Mouse (Mus musculus): Measurements from ENCODE around the gene Nsun6. TPM values are rescaled to one million over a fixed set of nuclear protein-coding genes. Genes with fewer than 3 reads are reported as not detected.

Gene Nsun6
- 10.8 and 12.1 TPM in 2 replicates for polyA plus RNA-seq (2016; fragmentation: Nextera tagmentation; extraction: Ambion mirVana)

DNA sequence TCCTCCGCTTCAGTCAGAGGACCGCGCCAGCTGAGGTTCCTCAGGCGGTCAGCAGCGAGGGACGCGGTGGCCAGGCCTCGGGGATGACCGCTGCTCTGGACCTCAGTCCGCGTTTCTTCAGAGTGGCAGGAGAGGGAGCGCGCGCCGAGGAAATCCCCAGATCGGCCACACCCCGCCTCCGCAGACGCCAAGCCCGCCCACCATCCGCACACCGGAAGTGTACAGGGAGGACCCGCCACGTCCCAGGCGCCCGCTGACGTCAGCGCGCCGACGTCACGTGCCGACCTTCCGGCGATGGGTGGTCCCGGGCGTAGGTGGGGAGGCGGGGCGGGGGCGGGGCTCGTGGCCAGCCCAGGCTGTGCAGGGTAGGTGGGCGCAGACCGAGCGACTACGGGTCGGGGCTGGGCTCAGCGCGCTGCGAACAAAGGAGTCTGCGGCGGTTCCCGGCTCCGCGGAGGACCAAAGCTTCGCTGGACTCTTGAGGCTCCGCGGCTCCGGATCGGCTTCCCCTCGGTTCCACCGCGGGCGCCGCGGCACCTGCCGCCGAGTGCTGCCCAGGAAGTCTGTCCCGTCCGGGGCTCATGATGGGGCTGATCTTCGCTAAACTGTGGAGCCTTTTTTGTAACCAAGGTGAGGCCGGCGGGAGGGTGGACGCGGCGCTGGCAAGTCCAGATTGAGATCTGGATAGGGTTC is at the start of gene Nsun6:
Gene Nsun6, minus strand, starts transcription at position 125 of the 693 bp plus-strand sequence.
- H3K9ac ChIP-seq (replicated peaks) = peak within 1 kb of the TSS; percentile 96
- no peaks in the 10 kb centered on the region for H3K9me3 ChIP-seq
- peaks cover 11% of the 10 kb centered on the region for H3K4me1 ChIP-seq (replicated peaks)
- H3K36me3 ChIP-seq = peaks cover 13% of the 10 kb centered on the region; the same call in 1 of the 2 replicates
- H3K4me2 ChIP-seq = peak within 1 kb of the TSS; percentile 71
- no peaks in the 10 kb centered on the region for H3K27me3 ChIP-seq
- H3K27ac ChIP-seq = peak within 1 kb of the TSS; percentile 95
- peak; percentile 100 for ATAC-seq (ENCODE audit: insufficient number of reproducible peaks, insufficient read depth, low FRiP score, low TSS enrichment, low read depth)
- peak within 1 kb of the TSS; percentile 77 for H3K4me3 ChIP-seq (replicated peaks)
- under 1% methylated on average over 67 of the region's 75 CpGs for WGBS

DNA sequence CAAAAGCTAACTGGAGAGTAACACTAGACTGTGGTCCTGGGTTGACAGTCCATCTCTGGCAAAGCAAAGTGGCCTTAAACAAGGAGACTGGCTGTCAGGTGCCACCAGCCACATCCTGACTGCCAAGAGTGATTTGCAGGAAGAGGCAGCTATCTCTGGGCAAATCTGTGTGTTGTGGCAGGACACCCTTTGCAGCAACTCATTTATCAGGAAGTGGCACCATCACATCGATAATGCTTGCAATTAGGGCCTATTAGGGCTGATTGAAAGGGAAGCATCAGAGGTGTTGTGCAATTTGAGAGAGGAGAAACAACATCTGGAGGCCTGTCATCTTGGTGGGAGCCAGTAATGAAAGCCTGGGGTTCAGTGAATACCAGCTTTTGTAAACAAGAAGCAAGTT is 49.5 kb upstream of the Nsun6 start:
- no peaks in the 10 kb centered on the region for H3K36me3 ChIP-seq
- ATAC-seq (ENCODE audit: insufficient number of reproducible peaks, insufficient read depth, low FRiP score, low TSS enrichment, low read depth) = no peak
- no peak overlapping the region for H3K9ac ChIP-seq (replicated peaks)
- no peak overlapping the region for H3K27ac ChIP-seq
- no peaks in the 10 kb centered on the region for H3K9me3 ChIP-seq
- no peaks in the 10 kb centered on the region for H3K27me3 ChIP-seq
- no peak overlapping the region for H3K4me2 ChIP-seq
- H3K4me3 ChIP-seq (replicated peaks) = no peak overlapping the region
- no peaks in the 10 kb centered on the region for H3K4me1 ChIP-seq (replicated peaks)
- WGBS = 38% methylated on average over 1 of the region's 1 CpGs

DNA sequence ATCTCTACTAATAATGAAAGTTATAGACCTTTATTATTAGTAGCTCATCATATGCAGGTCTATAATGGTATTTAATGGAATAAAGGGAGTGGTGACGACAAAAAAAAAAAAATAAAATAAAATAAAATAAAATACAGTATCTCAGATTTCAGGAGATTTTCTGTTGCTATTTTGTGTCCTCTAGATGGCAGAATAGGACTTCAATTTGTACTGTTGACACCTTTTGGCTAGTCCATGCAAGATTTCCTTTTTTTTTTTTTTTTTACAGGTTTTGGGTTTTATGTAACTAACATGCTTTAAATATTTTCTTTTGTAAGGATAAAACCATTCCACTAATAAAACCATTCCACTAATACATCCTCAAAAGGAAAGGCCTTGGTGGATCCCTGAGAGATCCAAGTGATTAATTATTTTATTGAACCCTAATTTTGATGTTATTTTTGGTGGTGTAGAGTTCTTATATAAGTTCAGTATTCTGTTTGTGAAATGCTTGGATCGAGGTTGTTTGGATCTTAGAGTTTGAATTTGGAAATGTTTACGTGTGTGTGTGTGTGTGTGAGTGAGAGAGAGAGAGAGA is 41.7 kb upstream of the Nsun6 start:
- Histone ChIP-seq H3K4me3 (replicated peaks) (no peak overlapping the region), H3K9me3 (no peaks in the 10 kb centered on the region), H3K4me2 (no peak overlapping the region), H3K9ac (replicated peaks) (no peak overlapping the region), H3K27ac (no peak overlapping the region), H3K27me3 (no peaks in the 10 kb centered on the region), H3K36me3 (no peaks in the 10 kb centered on the region), H3K4me1 (replicated peaks) (no peaks in the 10 kb centered on the region)
- ATAC-seq (ENCODE audit: insufficient number of reproducible peaks, insufficient read depth, low FRiP score, low TSS enrichment, low read depth) = no peak
- 56% methylated on average over 3 of the region's 3 CpGs for WGBS

DNA sequence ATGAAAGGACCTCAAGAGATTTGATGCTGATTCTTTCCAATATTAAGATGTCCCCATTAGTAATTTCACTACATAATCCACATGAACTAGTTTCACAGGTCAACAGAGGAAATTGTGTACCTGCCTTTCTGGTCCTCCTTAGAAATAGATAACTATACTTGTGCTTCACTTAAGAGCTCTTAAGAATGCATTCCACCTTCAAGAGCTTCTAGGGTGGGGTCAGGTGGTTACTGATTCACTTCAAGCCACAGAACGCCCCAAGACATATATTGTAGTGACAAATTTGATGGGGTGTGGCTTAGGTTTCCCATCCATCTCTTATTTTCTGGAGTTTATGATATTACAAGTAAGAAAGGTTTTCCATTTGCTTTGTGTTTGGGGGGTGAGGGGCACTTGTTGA is 32.4 kb upstream of the Nsun6 start:
- WGBS = 88% methylated on average over 1 of the region's 1 CpGs
- H3K36me3 ChIP-seq = peaks cover 23% of the 10 kb centered on the region
- H3K4me1 ChIP-seq (replicated peaks) = no peaks in the 10 kb centered on the region
- H3K4me3 ChIP-seq (replicated peaks) = no peak overlapping the region
- H3K27ac ChIP-seq = no peak overlapping the region
- H3K4me2 ChIP-seq = no peak overlapping the region
- no peak overlapping the region for H3K9ac ChIP-seq (replicated peaks)
- no peaks in the 10 kb centered on the region for H3K27me3 ChIP-seq
- no peaks in the 10 kb centered on the region; the same call in 1 of the 2 replicates for H3K9me3 ChIP-seq
- ATAC-seq (ENCODE audit: insufficient number of reproducible peaks, insufficient read depth, low FRiP score, low TSS enrichment, low read depth) = no peak

DNA sequence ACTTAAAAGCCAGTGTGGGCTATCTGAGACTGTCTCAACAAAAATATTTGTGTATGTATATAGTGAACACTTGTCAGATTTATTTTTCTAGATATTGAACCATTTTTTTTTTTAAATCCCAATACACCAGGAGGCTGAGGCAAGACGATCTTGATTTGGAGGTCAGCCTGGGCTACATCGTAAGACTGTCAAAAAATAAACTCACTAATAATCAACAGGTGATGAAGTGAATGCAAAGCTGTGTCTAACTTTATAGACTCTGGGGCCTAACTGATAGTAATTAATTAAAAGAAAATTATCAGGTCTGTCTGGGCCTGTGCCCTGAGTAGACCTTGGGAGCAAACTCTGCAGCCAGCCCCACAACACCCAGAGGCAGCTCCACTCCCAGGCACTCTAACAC is 28.8 kb upstream of the Nsun6 start:
- ATAC-seq (ENCODE audit: insufficient number of reproducible peaks, insufficient read depth, low FRiP score, low TSS enrichment, low read depth) = no peak
- Histone ChIP-seq H3K4me3 (replicated peaks) (no peak overlapping the region), H3K4me1 (replicated peaks) (no peaks in the 10 kb centered on the region), H3K27me3 (no peaks in the 10 kb centered on the region), H3K4me2 (no peak overlapping the region), H3K9ac (replicated peaks) (no peak overlapping the region), H3K36me3 (peaks cover 58% of the 10 kb centered on the region), H3K9me3 (no peaks in the 10 kb centered on the region; the same call in 1 of the 2 replicates), H3K27ac (no peak overlapping the region)
- 96% methylated on average over 2 of the region's 2 CpGs for WGBS

DNA sequence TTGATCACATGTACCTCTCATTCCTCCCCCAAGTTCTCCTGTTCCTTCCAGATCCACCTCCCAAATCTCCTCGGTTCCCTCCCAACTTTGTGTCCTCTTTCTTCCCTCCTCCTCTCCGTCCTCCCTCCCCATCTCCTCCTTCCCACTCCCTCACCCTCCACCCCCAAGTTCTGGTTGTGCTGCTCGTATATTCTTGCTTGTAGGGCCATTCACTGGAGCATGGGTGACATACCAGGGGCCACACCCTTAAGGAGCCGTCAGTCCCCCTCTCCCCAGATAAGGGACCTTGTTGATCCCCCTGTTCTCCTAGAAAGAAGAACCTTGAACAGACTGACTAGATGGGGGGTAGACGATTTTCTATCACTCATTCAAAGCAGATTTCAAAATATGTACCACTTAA is 12.2 kb upstream of the Nsun6 start:
- H3K9ac ChIP-seq (replicated peaks) = no peak overlapping the region
- no peak overlapping the region for H3K27ac ChIP-seq
- peaks cover 46% of the 10 kb centered on the region for H3K36me3 ChIP-seq
- 0 out of 2 replicates have a peak, but pooled peaks cover 6% of the 10 kb centered on the region for H3K4me1 ChIP-seq (replicated peaks)
- no peaks in the 10 kb centered on the region for H3K27me3 ChIP-seq
- WGBS = 74% methylated on average over 5 of the region's 5 CpGs
- H3K4me3 ChIP-seq (replicated peaks) = no peak overlapping the region
- H3K4me2 ChIP-seq = no peak overlapping the region
- no peaks in the 10 kb centered on the region for H3K9me3 ChIP-seq
- no peak for ATAC-seq (ENCODE audit: insufficient number of reproducible peaks, insufficient read depth, low FRiP score, low TSS enrichment, low read depth)

DNA sequence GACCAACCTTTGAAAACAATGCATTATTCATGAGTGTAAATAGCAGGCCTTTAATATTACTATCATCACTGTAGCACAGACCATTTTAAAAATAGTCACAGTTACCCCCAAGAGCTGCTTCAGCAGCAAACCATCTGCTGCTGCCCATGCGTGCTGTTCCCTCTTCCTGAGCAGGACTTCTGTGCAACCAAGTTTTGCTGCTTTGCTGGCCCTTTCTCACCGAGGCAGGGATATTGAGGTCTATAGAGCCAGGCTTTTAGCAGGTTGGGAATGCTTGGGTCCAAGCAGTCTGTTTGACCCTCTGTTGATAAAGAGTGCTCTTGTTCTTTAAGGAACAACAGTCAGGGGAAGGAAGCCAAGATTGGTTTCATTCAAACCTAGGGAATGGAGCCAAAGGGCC is 10.6 kb upstream of the Nsun6 start:
- no peak for ATAC-seq (ENCODE audit: insufficient number of reproducible peaks, insufficient read depth, low FRiP score, low TSS enrichment, low read depth)
- Histone ChIP-seq H3K4me1 (replicated peaks) (0 out of 2 replicates have a peak, but pooled peaks cover 6% of the 10 kb centered on the region), H3K27ac (no peak overlapping the region), H3K4me2 (no peak overlapping the region), H3K4me3 (replicated peaks) (no peak overlapping the region), H3K9ac (replicated peaks) (no peak overlapping the region), H3K36me3 (peaks cover 36% of the 10 kb centered on the region), H3K9me3 (no peaks in the 10 kb centered on the region), H3K27me3 (no peaks in the 10 kb centered on the region)
- WGBS = 89% methylated on average over 2 of the region's 2 CpGs

DNA sequence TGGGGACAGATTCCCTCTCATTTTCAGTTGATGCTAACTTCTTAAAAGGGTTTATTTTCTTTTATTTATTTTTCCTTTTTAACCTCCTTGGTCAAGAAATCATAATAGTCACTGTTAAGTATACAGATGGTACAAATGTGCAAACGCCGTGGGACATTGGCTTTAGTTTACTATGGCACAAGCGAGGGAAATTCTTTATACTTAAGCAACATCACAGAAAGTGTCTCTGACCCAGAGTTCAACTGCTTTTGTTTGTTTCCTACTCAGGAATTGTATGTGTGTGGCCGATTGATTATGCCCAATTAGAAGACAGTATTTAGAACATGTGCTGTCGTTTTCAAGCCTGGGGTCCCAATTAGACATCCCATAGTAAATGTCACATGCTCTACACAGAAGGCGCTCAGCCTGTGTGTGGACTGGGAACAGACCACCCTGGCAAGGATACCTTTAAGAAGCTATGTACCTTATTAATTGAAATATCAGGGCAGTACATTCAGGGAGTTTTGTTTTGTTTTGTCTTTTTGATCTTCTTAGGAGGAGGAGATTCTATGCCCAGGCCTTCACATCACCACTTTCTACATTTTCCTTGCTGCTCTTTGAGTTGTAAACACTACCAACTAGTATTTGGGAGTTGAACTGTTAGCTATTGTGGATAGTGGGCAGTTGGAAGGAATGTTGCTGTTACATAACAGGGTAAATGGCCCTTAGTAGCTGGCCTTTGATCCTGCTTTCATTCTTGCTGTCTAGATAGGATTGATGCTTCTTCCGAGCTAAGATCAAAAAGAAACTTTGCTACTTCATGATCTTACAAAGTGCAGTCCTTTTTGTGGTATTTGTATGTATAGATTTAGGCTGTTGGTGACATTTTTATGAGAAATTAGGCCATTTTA is 9.8 kb upstream of the Nsun6 start:
- no peak for ATAC-seq (ENCODE audit: insufficient number of reproducible peaks, insufficient read depth, low FRiP score, low TSS enrichment, low read depth)
- Histone ChIP-seq H3K4me3 (replicated peaks) (no peak overlapping the region), H3K4me2 (no peak overlapping the region), H3K9me3 (no peaks in the 10 kb centered on the region), H3K27me3 (no peaks in the 10 kb centered on the region), H3K4me1 (replicated peaks) (0 out of 2 replicates have a peak, but pooled peaks cover 6% of the 10 kb centered on the region), H3K36me3 (peaks cover 31% of the 10 kb centered on the region), H3K9ac (replicated peaks) (no peak overlapping the region), H3K27ac (no peak overlapping the region)
- 66% methylated on average over 7 of the region's 7 CpGs for WGBS

DNA sequence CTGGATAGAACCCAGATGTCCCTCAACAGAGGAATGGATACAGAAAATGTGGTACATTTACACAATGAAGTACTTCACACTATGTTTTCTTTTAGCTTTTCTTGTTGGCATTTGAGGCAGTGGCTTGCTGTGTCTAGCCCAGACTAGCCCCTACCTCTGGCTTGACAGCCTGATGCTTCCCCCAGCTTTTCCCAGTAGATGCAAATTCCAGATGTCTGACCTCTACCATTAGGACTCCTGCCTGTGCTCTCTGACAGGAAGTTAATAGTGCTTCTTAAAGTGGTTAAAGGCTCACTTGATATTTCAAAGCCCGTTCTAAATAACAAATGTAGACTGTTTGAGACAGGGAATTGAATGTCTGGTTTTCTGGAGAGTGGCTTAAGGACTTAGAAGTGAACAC is 8.9 kb upstream of the Nsun6 start:
- 0 out of 2 replicates have a peak, but pooled peaks cover 6% of the 10 kb centered on the region for H3K4me1 ChIP-seq (replicated peaks)
- H3K36me3 ChIP-seq = peaks cover 31% of the 10 kb centered on the region
- H3K27me3 ChIP-seq = no peaks in the 10 kb centered on the region
- no peak overlapping the region for H3K4me3 ChIP-seq (replicated peaks)
- H3K4me2 ChIP-seq = no peak overlapping the region
- H3K27ac ChIP-seq = no peak overlapping the region
- no peak for ATAC-seq (ENCODE audit: insufficient number of reproducible peaks, insufficient read depth, low FRiP score, low TSS enrichment, low read depth)
- no peaks in the 10 kb centered on the region for H3K9me3 ChIP-seq
- 23% methylated on average over 1 of the region's 1 CpGs for WGBS
- no peak overlapping the region for H3K9ac ChIP-seq (replicated peaks)

DNA sequence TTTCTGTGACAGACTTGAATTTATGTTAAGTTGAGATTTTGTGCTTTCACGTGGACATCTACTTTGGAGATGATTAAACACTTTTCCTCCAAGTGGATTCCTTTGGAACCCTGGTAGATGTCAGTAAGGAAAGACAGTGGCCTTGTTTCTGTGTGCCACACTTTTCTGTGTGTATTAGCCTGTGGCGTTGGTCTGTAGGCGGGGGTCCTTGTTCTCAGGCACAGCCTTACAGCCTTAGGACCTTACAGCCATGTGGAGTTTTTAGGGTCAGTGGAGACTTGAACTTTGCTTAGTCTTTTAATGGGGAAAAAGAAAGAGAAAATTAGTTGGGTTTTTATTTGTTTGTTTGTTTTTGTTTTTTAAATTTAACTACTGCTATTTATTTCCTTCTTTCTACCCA is 6.0 kb upstream of the Nsun6 start:
- peaks cover 25% of the 10 kb centered on the region; the same call in 1 of the 2 replicates for H3K36me3 ChIP-seq
- H3K27me3 ChIP-seq = no peaks in the 10 kb centered on the region
- no peaks in the 10 kb centered on the region for H3K9me3 ChIP-seq
- 89% methylated on average over 3 of the region's 3 CpGs for WGBS
- no peak overlapping the region for H3K4me2 ChIP-seq
- ATAC-seq (ENCODE audit: insufficient number of reproducible peaks, insufficient read depth, low FRiP score, low TSS enrichment, low read depth) = no peak
- no peak overlapping the region for H3K9ac ChIP-seq (replicated peaks)
- H3K4me1 ChIP-seq (replicated peaks) = peaks cover 17% of the 10 kb centered on the region
- no peak overlapping the region for H3K4me3 ChIP-seq (replicated peaks)
- H3K27ac ChIP-seq = no peak overlapping the region

DNA sequence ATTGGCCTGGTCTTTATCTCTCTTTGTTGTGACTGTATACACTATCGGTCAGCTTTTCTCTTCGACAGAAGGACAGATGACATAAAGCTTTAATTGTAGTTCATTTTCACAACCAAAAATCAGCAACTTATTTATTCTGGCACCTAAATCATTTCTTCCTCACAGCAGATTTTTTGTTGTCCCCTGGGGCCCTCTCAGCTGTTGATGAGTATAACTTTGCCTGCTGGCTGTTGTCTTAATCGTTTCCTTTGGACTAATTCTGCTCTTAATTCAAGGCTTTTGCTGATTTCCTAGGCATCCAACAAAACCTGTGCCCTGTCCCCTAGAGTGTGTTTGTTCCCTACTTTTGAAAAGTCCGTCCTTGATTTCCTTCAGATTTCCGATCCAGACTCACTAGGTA is 3.4 kb upstream of the Nsun6 start:
- no peak overlapping the region for H3K9ac ChIP-seq (replicated peaks)
- no peak overlapping the region for H3K4me2 ChIP-seq
- ATAC-seq (ENCODE audit: insufficient number of reproducible peaks, insufficient read depth, low FRiP score, low TSS enrichment, low read depth) = no peak
- no peaks in the 10 kb centered on the region for H3K27me3 ChIP-seq
- H3K36me3 ChIP-seq = peaks cover 19% of the 10 kb centered on the region; the same call in 1 of the 2 replicates
- no peak overlapping the region for H3K27ac ChIP-seq
- peaks cover 11% of the 10 kb centered on the region for H3K4me1 ChIP-seq (replicated peaks)
- 90% methylated on average over 5 of the region's 5 CpGs for WGBS
- H3K4me3 ChIP-seq (replicated peaks) = no peak overlapping the region
- H3K9me3 ChIP-seq = no peaks in the 10 kb centered on the region

All from limb, embryonic 12.5 days (tissue).